Mouse (Mus musculus) NIH3T3 (cell line): ENCODE data around the gene Man1a2.
A peak's percentile ranks its signal among the peaks of the same experiment; 100 is the strongest.

Experiments
- DNase-seq: peaks from one replicate; pipeline ENCODE4 v3.0.0-alpha.2; 2012; ENCODE audit warnings: low read depth

Man1a2 gene

GRCm38 (mm10) chr3:100562455-100562854, 122.8 kb downstream of the Man1a2 start:
- DNase-seq: no peak

GRCm38 (mm10) chr3:100561561-100562175, 123.6 kb downstream of the Man1a2 start:
- no peak for DNase-seq

DNA sequence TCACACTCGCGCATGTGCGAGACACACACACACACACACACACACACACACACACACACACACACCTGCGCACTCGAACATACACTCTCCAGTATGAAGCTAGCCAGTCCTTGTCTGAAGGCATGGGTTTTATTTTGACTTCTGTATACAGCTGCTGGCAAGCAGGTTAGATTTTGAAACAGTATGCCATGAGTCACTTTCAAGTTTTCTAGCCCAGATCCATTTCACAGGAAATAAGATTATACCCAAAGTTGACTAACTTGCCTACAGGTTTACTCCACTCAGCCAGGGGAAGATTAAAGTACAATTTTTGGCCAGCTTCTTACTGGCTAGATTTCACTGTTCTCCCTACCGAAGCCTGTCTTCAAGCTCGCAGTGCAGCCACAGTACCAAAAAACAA, 125.9 kb downstream of the Man1a2 start:
- DNase-seq: peak; percentile 55

- no peak for DNase-seq
Measured at GRCm38 (mm10) chr3:100558211-100558708, 127.0 kb downstream of the Man1a2 start.

DNA sequence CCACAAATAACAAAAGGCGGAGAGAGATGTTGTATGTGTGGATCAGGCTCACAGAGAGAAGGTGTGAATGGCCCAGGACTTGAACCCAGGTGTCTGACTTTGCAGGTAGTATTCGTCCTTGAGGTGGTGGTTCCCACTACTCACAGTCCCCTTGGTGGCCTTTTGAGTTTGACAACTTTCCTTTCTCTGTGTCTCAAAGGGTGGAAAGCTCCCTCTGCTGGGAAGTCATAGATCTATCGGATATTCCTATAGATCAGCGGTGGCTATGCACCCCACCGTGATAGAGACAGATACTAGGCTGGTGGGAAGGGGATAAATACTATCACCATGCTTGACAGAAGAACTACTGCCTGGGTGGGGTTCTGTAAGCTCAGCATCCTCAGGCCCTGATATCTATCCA, 130.5 kb downstream of the Man1a2 start:
- peak; percentile 29 for DNase-seq

DNA sequence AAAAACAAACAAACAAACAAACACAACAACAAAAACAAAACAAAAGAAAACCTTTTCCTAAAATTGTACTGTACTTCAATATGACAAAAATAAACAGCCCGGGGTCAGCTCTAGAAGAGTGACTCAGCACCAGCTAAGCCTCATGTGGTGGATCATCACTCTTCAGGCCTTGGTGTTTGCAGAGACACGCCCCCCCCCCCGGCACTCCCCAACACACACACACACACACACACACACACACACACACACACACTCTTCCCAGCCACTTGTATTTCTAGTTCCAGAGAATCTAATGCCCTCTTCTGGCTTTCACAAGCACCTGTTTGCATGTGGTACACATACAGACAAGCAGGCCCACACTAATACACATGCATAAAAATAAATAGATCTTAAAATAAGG, 133.1 kb downstream of the Man1a2 start:
- DNase-seq: no peak

DNA sequence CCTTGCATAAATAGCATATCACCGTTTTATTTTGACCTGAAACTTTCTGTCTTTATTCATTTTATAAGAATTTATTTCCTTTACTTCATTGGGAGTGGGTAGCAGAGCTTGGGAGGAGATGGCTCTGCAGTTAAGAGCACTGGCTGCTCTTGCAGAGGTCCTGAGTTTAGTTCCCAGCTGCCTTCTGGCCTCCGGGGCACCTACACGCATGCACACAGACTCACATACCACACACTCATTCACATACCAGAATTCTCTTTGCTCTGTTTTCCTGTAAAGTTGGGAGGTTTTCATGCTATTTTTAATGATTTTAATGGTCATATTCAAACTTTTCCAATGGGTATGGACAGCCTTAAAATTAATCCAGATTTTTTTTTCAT, 137.4 kb downstream of the Man1a2 start:
- DNase-seq: no peak

GRCm38 (mm10) chr3:100547162-100547912, 138.0 kb downstream of the Man1a2 start:
- DNase-seq: no peak

- no peak for DNase-seq
Measured at GRCm38 (mm10) chr3:100536686-100537085, 148.6 kb downstream of the Man1a2 start.

- no peak for DNase-seq
Measured at GRCm38 (mm10) chr3:100535902-100536301, 149.4 kb downstream of the Man1a2 start.

DNA sequence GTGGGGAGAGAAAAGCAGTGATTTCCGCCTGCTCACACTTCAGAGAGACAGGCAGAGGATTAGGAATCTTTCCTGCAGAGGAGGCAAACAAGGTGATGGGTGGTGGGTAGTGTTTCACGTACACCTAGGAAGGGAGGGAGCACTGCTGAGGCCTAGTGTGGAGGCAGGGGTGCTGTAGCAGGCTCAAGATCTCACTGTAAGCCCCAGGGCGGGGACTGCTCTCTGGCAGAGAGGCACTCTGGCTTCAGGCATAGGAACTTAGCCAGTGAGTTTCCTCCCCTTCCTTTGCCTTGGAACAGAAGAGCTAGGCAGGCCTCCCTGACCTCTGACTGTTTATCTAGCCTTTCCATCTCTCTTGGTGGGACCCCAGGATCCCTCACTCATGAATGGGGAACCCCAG, 150.0 kb downstream of the Man1a2 start:
- no peak for DNase-seq

DNA sequence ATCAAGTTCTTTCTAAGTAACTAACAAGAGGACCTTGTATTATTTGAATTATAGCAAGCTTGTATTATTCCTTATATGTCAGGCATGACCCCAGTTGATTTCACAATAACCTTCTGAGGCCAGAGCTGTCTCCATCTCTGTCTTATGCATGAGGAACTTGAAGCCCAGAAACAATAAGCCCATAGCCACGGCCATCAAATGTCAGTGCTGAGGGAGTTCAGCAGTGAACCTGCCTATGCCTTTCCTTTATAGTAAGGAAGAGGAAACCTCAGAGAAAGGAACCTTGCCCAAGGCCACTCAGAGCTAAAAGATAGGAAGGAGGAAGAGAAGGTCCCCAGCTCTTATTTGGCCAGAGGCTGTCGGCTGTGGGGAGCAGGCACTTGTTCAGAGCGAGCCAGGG, 150.9 kb downstream of the Man1a2 start:
- no peak for DNase-seq

DNA sequence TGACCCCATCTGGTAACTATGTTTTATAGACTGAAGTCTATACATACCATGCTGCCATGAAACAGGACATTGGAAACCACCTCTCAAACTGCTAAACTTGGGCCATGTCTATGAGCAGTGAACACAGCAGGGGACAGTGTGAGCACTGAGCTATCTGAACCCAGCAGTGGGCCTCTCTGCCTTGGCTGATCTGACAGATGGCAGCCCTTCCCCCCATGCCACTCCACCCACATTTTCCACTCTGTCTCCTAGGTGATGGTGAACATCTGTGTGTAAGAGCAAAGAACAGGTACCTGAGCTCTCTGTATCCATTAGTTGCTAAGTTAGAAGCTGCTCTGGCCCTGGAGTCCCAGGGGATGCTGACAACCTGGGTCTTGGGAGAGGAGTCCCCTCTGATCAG, 151.9 kb downstream of the Man1a2 start:
- no peak for DNase-seq

DNA sequence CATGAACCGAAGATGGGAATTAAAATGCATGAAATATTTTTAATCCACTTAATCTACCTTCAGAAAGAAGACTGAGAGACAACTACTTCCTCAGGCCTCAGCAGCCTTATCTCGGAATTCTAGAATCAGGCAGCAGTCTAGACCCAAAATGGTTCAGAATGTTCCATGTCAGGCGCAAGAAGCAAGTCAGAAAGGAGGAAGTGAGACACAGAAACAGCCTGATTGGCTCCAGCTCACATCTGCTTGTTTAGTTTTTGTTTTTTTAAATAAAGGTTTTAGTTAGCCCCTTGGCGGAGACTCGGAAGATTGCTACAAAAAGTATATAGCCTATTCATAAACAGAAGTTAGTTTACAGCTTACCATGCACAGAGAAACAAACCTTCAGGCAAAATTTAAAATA, 154.4 kb downstream of the Man1a2 start:
- DNase-seq: no peak

GRCm38 (mm10) chr3:100530244-100530788, 155.0 kb downstream of the Man1a2 start:
- no peak for DNase-seq

DNA sequence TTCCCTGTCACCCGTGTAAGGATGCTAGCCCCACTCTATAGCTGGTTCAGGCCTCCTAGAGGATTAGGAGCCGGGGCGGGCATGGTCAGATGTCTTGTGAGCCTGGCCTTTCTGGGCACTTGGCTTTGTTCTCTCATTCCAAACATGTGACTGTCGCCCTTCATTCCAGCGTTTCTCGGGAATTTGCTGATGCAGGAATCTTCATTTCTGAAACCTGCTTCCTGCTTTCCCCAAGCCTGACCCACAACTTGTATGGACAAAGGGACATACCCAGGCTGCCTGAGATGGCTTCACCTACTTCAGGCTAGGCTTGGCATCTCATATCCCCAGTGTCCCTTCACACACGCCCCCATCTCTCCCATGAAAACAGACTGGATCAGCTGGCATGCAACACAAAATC, 162.6 kb downstream of the Man1a2 start:
- DNase-seq: no peak

DNA sequence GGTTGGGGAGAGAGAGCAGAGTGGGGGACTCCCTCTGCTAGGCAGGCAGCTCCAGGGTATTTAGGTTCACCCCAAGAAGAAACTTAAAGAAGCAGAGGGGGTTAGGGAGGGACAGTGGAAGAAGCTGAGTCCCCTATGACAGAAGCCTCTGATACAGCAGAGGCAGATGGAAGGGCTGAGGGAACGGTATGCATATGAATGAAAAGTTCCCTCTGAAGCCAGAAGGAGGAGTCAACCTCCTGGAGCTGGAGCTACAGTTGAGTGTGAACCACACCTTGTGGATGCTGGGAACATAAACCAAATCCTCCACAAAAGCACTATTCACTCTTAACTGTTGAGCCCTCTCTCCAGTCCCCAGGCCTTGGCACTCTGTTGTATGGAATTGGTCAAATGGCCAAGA, 163.7 kb downstream of the Man1a2 start:
- no peak for DNase-seq

DNA sequence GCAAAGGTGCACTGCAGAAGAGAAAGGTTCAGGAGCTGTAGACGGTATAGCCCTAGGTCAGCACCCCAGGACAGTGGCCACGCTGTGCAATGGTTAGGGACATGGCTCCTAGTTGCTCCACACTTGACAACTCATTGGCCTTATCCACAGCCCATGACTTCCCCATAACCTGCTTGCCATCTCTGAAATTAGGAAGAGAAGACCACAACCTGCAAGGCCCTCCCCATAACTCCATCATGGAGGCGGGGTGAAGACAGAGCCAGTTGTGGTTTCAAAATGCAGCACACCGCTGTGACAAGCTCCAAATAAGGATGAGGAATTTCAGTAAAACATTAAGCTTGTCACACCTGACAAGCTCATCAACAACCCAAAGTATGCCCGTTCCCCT, 169.6 kb downstream of the Man1a2 start:
- DNase-seq: no peak

DNA sequence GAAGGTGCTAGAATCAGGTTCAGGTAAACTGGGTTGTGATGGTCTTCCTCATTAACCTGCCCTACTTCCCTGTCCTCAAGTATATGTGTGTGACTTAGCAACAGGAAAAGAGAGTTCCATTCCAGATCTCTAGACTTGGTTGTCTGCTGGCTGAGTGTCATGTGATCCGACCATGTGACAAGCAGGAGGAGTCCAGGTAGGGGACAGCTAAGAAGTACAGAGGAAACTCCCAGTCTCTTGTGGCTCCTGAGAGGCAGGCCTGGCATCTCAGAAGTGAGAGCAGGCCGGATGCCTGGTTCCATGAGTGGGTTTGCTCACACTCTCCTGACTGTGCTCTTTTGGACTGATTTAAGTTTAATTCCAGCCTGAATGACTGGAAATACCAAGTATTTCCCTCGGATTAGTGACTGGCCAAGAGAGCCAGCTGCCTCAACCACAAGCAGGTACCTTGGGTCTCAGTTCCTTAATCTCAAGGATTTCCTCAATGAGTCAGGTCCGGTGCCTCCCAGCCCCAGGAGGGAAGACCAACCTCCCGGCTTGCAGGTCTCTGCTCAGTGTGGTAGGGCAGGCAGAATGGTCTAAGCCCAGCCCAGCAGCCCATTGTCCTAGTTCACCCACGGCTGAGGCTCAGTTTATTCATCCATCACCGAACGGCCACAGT, 170.1 kb downstream of the Man1a2 start:
- DNase-seq: no peak
